Mouse (Mus musculus) inflammation-experienced regulatory T-cells (primary cell): ENCODE results near the gene Nfix. TPM values are rescaled to one million over a fixed set of nuclear protein-coding genes. Genes with fewer than 3 reads are reported as not detected.

Experiments
- polyA plus RNA-seq, 2 experiments: library from polyadenylated mRNA; unstranded; fragments of 100-300 nt; shearing (Covaris generic); gene quantifications; one replicate each; pipeline ENCODE4 v1.2.1; 2017

The Nfix gene
- polyA plus RNA-seq: 1 to 10 TPM; 5.7 to 9.1 TPM

GRCm38 (mm10) chr8:84799999-84800831 lies at the start of gene Nfix:
TSS of gene Nfix (minus strand) at chr8:84800344.

GRCm38 (mm10) chr8:84846722-84847572 lies 46.8 kb upstream of the Nfix start, which contains the start of gene Calr:
TSS of gene Calr (minus strand) at chr8:84846934.

GRCm38 (mm10) chr8:84840248-84840999 lies 40.3 kb upstream of the Nfix start, which contains the start of gene Rad23a:
TSS of gene Rad23a (minus strand) at chr8:84840665.

GRCm38 (mm10) chr8:84831490-84831889 lies 31.3 kb upstream of the Nfix start, which contains the start of gene Gadd45gip1:
TSS of gene Gadd45gip1 (plus strand) at chr8:84831522.

GRCm38 (mm10) chr8:84822723-84823122 lies 22.6 kb upstream of the Nfix start, which contains the start of gene Dand5:
TSS of gene Dand5 (minus strand) at chr8:84822823.

GRCm38 (mm10) chr8:84722850-84723570 lies 77.1 kb downstream of the Nfix start, which contains the start of gene G430095P16Rik:
TSS of gene G430095P16Rik (plus strand) at chr8:84723007.

GRCm38 (mm10) chr8:84700941-84701911 lies 98.9 kb downstream of the Nfix start, which contains the start of gene Lyl1:
TSS of gene Lyl1 (plus strand) at chr8:84701457.

GRCm38 (mm10) chr8:84687705-84688100 lies 112.4 kb downstream of the Nfix start, which contains the start of gene Nacc1:
TSS of gene Nacc1 (minus strand) at chr8:84687862.

GRCm38 (mm10) chr8:84686191-84687002 lies 113.7 kb downstream of the Nfix start, which contains the start of gene Trmt1:
TSS of gene Trmt1 (plus strand) at chr8:84686307.

GRCm38 (mm10) chr8:84662581-84663065 lies 137.5 kb downstream of the Nfix start, which contains the start of gene Ier2:
TSS of gene Ier2 (minus strand) at chr8:84662852.

Other genes with a start within 250 kb of the Nfix start
- gene Ier2, start 137.5 kb downstream of the Nfix start, polyA plus RNA-seq: 100 to 1,000 TPM; 229 to 407 TPM
- gene Trmt1, start 114.0 kb downstream of the Nfix start, polyA plus RNA-seq: 10 to 100 TPM; 48.9 to 77.3 TPM
- gene Nacc1, start 112.5 kb downstream of the Nfix start, polyA plus RNA-seq: 10 to 100 TPM; 14.8 to 15.3 TPM
- under 1 TPM; 0.20 to 0.56 TPM for gene Lyl1, start 98.9 kb downstream of the Nfix start, polyA plus RNA-seq
- gene G430095P16Rik, start 77.3 kb downstream of the Nfix start, polyA plus RNA-seq: 10 to 100 TPM; 15.8 to 26.4 TPM
- 1 to 10 TPM; 6.6 to 7.9 TPM for gene Dand5, start 22.5 kb upstream of the Nfix start, polyA plus RNA-seq
- 10 to 100 TPM; 27.3 to 37.8 TPM for gene Gadd45gip1, start 31.2 kb upstream of the Nfix start, polyA plus RNA-seq
- 100 to 1,000 TPM; 152 to 202 TPM for gene Rad23a, start 40.3 kb upstream of the Nfix start, polyA plus RNA-seq
- 100 to 1,000 TPM; 454 to 486 TPM for gene Calr, start 46.6 kb upstream of the Nfix start, polyA plus RNA-seq
- 100 to 1,000 TPM in 1 of 2 experiments, 10 to 100 TPM in 1; 87.0 to 103 TPM for gene Farsa, start 56.6 kb upstream of the Nfix start, polyA plus RNA-seq
- gene Syce2, start 71.8 kb upstream of the Nfix start, polyA plus RNA-seq: 1 to 10 TPM; 3.8 to 4.9 TPM
- gene Gcdh, start 93.6 kb upstream of the Nfix start, polyA plus RNA-seq: 10 to 100 TPM; 34.2 to 47.8 TPM
- gene Klf1, start 101.6 kb upstream of the Nfix start, polyA plus RNA-seq: under 1 TPM in 1 of 2 experiments, not detected in 1; 0.43 TPM
- 10 to 100 TPM; 12.8 to 18.4 TPM for gene Dnase2a, start 108.2 kb upstream of the Nfix start, polyA plus RNA-seq
- gene Mast1, start 137.0 kb upstream of the Nfix start, polyA plus RNA-seq: 1 to 10 TPM in 1 of 2 experiments, under 1 TPM in 1; 0.92 to 1.5 TPM
- gene Rtbdn, start 146.6 kb upstream of the Nfix start, polyA plus RNA-seq: under 1 TPM; 0.06 to 0.81 TPM
- not detected for gene Gm49661, start 169.1 kb upstream of the Nfix start, polyA plus RNA-seq
- gene Prdx2, start 169.2 kb upstream of the Nfix start, polyA plus RNA-seq: 100 to 1,000 TPM; 159 to 190 TPM
- gene Rnaseh2a, start 169.4 kb upstream of the Nfix start, polyA plus RNA-seq: 10 to 100 TPM; 71.6 to 93.6 TPM
- 100 to 1,000 TPM; 705 to 997 TPM for gene Junb, start 178.4 kb upstream of the Nfix start, polyA plus RNA-seq
- gene Hook2, start 190.3 kb upstream of the Nfix start, polyA plus RNA-seq: 10 to 100 TPM in 1 of 2 experiments, 1 to 10 TPM in 1; 9.9 to 13.0 TPM
- not detected for gene Best2, start 214.2 kb upstream of the Nfix start, polyA plus RNA-seq
- 10 to 100 TPM; 42.3 to 45.3 TPM for gene Asna1, start 224.9 kb upstream of the Nfix start, polyA plus RNA-seq
- 100 to 1,000 TPM; 198 to 209 TPM for gene Trir, start 226.5 kb upstream of the Nfix start, polyA plus RNA-seq
- 10 to 100 TPM; 27.1 to 27.2 TPM for gene Tnpo2, start 236.6 kb upstream of the Nfix start, polyA plus RNA-seq